Mouse (Mus musculus) MEL (cell line): ENCODE results near the gene Gm3264.
"Not testable (repeated sequence)": the region's sequence is repeated elsewhere in the genome, so short reads cannot be mapped to it uniquely, and the experiment has no call there.

Experiments used
- ETS1 ChIP-seq: IDR thresholded peaks from 2 replicates; pipeline ENCODE4 v1.6.1; 2012; ENCODE audit warnings: low read depth, mild to moderate bottlenecking, inconsistent platforms, low read length, improper control_type of control experiment, moderate library complexity
- UBTF ChIP-seq: IDR thresholded peaks from 2 replicates; pipeline ENCODE4 v1.6.1; 2012; ENCODE audit warnings: low read depth, mild to moderate bottlenecking, inconsistent platforms, low read length, improper control_type of control experiment, moderate library complexity, borderline replicate concordance; ENCODE audit not compliant: insufficient read depth

DNA sequence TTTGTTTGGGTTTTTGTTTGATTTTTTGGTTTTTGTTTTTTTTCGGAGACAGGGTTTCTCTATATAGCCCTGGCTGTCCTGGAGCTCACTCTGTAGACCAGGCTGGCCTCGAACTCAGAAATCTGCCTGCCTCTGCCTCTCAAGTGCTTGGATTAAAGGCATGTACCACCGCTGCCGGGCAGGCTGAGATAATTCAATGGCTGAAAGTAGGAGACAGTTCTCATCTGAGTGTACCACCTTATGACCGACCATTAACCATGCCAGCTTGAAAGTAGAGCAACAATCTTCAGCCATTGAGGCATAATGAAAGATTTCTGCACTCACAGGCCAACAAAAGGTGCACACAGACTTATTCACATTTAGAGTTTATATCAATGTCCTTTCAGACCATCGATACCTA lies 49.0 kb upstream of the Gm3264 start:
- not testable (repeated sequence) for TF ChIP-seq ETS1, UBTF
